Mouse (Mus musculus) left cerebral cortex, adult 8-10 months (tissue): ENCODE measurements around the gene Adamts6. TPM values are rescaled to one million over a fixed set of nuclear protein-coding genes. Genes with fewer than 3 reads are reported as not detected.
A peak's percentile ranks its signal among the peaks of the same experiment; 100 is the strongest.

Experiments used
- DNase-seq, 2 experiments: peaks; one replicate each; pipeline ENCODE4 v3.0.0; 2022; ENCODE audit warnings: low spot score in 2 of 2
- total RNA-seq, 4 experiments: library from RNA; stranded (reverse); gene quantifications; 2 replicates each; pipeline ENCODE4 v1.2.4; 2022

Gene Adamts6
- 1 to 10 TPM; 4.7 to 6.2 (median 5.8) TPM for total RNA-seq

DNA sequence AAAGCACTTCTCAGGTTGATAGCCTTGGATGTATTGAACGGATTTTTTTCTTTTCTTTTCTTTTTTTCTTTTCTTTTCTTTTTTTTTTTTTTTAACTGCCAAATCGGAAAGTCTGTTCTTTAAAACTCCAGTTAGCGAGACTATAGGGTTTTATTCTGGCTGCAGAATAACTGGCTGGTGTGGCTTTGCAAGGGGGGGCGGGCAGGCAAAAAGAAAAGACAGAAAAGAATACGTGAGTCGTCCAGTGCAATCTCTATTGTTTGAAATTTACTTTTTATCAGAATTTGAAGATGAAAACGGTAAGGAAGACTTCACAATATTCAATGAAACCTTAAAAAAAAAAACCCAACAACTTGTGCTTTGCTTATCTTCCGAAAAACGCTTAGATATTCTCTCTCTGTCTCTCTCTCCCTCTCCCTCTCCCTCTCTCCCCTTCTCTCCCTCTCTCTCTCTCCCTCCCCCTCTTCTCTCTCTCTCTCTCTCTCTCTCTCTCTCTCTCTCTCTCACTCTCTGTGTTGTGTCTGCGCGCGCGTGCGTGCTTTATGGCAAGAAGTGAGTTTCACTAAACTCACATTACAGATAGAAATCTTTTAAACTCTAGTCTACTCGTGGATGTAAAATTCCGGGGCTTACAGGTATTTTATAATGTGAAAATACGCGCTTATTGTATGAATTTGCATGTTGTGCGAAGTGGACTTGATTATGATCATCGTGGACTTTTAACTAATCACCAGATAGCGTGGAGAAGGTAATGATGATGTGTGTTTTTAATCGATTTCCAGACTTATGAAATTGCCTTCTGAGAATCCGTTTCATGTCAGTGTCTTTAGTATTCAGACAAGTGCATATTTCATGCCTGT, at the start of gene Adamts6:
Adamts6 (plus strand) TSS at position 470 of the 860 bp plus-strand sequence.
- no peak for DNase-seq

DNA sequence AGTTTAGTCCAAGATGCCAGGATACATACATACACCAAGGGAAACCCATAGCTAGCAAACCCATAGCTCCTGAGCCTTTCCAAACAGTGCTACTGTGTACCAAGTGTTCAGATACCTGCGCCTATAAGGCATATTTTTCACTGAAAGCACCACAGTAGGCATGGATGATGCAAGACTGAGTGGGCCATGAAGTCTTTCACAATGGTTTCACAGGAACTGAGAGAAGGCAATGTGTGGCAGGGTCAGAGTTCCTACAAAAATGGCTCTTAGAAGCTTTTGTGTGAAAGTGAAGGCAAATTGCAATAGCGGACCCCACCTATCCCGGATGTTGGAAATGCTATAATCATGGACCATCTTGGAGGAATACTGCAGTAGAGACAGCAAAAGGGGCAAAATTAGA, 28.6 kb upstream of the Adamts6 start:
- DNase-seq = no peak

DNA sequence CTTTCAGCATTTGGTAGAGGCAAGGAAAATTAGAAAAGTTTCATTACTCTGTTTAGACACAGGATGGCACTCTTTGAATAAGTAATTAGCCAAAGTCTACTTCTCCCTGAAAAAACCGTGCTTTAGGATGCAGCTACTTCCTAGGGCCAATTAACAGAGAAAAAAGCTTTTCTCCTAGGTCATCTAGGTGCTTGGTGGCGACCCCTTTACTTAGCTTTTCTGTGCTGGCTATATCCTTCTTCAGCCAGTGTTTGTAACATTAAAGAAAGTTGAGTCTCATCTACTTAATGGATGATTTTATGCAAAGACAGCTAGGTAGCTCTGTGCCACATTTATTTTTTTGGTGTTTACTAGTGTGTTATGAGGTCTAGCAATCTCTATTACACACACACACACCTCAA, 2.6 kb upstream of the Adamts6 start:
- DNase-seq = no peak

DNA sequence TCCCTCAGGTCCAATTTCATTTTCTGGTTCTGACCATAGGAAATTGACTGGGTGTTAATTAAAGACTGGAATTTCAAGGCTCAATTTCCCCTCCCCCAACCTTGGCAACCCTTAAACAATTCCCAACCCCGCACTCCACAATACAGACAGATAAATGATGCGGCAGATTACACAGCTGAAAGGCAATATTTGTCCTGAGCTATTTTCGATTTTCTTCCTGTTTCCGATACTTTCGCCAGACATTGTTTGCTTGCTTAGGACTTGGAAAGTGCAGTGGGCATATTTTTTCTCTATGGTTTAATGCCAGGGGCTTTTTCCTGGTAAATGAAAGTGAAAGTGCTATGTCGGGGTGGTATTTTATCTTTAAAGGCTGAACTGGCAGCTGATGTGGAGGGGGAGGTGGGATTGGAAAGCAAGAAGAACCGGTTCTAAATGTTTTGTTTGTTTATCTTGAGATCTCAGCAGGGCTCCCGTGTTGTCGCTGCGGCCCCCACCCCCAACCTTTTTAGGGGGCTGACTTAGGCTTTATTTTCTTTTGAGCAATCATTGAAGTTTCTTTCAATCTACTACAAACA, 1.8 kb upstream of the Adamts6 start:
- DNase-seq = peak in 1 of 2 experiments; percentile 21

DNA sequence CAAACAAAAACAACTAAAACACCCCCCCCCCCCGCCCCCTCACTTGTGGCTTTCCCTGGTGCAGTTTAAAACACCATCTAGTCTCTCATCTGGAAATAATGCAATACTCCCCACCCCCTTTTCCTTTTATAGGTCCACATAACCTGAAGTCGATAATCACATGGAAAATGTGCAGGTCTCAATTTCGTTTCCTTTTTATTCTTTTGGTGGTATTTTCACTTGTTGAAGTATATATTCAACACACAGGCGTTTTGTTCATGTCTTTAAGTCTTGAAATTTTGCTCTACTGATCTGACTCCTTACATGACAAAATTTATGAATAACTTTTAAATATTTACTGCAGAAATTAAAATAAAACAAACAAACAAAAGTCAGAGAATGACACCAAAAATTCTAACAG, 1.3 kb upstream of the Adamts6 start:
- DNase-seq = no peak

DNA sequence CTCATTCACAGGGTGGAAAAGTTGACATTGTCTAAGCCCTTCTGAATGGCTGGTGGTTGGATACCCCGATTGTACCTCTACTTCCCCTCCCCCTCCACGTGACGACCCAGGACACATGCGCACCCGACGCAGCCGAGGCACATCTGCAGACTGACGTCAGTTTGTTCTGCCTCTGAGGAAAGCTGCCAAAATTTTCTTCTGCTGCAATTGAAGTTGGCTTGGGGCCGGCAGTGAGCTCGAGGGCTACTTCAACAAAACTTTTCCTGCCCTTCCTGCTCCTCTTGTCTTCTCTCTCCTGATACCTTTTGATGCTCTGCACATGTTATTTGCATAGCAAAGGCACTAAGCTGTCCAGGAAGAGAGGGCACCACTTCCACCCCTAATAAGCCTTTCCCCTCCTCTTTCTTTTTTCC, 732 bp upstream of the Adamts6 start:
- DNase-seq = peak; percentile 60 to 83

DNA sequence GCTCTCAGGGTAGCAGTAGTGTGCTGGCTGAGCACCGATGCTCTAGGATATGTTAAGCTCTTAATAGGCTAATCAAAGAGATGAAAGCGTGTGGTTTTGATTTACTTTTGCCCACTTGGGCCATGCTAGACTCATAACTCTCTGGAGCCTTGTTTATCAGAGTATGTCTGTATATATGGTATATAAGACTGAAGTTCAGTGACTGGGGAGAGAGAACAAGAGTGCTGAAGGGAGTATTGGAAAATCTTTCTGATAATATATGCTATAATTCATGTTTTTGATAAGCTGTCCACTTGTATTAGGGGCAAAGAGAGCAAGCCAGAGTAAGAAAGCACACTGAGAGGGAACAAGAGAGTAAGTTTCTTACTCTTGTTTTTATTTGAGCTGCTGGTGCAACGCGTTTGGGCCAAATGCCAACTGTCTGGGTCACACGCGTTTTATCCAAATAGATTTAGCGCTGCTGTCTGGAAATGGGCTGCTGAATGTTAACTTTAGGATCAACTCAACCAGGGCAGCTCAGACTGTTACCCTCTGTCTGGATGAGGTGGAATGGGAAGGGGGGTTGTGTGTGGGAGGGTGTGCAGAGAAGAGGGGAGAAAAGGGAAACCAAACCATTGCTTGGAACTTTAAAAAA, 708 bp downstream of the Adamts6 start:
- no peak for DNase-seq

DNA sequence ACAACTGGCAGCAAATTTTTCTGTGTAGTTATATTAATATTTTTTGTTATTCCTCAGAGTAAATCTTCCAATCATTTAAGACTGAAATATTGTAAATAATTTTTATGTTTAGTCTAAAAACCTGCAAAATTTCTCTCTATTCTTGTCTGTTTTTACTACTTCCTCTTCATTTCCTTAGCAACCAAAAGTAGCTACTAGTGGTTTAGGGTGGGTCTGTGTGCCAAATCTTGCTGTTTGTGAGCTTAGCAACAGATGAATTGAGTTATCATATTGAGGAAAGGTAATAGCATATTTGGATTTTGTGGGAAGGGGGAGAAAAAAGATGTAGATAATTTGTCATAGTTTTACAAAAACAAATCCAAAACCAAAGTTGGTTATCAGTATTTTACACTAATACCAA, 1.5 kb downstream of the Adamts6 start:
- no peak for DNase-seq

DNA sequence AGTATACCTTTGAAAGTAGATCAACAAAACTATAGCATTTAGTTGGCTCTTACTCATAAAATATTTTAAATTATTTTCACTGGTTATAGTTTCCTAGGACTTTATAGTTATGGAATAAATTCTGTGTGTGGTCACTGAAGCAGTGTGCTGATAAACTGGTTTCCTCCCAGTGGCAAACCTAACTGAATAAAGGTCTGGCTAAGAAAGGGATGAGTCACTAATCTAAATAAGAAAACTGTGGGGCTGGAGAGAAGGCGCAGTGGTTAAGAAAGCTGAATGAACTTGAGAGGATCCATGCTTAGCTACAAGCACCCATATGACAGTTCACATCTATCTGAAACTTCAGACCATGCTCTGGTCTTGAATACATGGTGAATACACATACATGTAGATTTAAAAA, 7.8 kb downstream of the Adamts6 start:
- no peak for DNase-seq

DNA sequence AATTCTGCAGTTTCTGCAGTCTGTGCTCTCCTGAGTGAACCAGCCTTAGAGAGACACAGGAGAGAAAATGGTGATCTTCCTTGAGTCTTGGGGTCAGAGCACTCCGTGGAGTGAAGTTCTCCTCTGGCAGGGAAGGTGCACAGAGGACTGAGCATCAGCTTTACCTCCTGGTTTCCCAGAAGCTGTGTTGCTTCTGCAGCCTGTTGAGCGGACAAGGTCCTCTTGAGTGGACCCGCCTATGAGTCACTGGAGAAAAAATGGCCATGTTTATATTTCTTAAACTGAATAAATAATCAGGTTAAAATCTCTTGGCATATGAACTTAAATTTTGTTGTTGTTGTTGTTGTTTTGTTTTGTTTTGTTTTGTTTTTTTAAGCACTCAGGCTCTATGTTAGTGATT, 41.7 kb downstream of the Adamts6 start:
- no peak for DNase-seq

DNA sequence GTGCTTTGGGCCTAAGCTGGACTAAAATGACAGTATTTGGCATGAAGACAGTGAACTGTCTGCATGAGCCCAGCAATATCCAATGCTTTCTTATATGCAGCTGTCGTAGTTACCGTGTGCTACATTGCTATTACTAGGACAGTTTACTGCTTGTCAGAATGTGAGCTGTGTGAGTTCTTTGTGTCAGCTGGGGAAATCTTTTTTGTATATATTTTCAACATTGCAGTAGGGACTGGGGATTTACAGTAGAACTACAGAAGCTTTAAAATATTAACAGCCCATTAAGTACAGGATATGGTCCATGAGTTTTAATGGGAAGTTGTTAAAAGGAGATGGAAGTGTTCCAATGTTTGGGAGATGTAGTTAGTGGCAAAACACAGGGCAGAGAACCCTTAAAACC, 42.1 kb downstream of the Adamts6 start:
- no peak for DNase-seq

DNA sequence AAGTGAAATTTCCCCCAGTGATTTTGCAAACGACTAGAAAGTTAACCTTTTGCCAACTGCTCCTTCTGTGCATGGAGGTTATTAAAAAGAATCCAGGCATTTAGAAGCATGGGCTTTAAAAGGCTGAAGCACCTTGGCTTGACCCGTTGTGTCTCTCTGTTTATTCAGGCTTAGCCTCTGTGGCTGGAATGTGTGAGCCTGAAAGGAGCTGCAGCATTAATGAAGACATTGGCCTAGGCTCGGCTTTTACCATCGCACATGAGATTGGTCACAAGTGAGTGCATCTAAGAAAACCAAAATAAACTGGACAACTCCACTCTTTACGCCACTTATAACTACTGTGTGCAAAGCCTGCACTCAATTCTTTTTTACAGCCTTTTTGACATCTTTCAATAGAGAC, 65.0 kb downstream of the Adamts6 start:
- no peak for DNase-seq

DNA sequence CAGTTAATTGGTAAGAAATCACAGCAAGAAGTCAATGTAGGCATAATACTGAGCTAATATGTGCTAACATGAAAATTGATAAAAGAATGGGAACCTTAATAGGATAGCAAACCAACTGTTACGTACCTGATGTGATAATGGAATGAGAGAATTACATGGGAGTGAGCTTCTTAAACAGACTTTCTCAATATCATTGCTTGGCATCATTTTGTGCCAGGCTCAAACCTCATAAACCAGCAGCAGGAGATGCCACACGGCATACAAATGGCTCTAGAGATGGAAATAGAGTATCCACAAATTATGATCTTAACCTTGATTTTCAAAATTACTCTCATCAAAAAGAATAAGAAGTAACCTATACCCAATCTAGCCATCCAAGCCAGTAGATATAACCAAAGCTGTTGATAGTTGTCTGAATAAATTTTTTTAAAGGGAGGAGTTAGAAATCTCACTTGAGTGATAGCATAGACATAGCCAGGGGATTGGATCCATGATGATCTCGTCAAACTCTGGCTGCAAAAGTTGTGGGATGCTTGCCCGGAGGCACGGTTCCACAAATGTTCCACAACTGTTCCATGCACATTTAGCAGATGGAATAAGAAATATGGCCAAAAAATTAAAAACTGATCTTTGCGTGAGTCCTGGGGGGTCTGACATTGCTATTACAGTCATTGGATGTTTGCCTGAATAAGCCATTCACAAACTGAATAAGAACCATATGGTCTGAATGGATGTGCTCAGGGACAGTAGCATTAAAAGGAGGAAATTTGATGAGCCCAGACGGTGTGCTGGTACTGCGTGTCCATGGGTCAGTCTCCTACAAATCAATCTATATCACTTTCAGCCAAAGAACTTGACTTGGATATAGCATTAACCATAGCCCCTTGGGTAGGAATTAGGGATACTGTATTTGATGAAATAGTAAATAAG, 106.1 kb downstream of the Adamts6 start:
- no peak for DNase-seq

DNA sequence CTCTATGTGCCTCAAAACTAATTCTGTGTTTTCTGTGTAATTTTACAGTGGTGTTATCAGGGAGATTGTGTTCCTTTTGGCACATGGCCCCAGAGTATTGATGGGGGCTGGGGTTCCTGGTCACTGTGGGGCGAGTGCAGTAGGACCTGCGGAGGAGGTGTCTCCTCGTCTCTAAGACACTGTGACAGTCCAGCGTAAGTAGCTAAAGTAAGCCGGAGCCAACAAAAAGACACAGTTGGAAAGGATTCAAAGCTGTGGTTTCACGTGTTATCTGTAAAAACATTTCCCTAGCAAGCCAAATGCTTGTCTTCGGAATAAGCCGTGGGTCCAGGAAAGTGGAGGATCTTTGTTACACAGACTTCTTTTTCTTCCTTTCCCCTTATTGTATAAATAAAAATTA, 110.2 kb downstream of the Adamts6 start:
- DNase-seq = no peak

DNA sequence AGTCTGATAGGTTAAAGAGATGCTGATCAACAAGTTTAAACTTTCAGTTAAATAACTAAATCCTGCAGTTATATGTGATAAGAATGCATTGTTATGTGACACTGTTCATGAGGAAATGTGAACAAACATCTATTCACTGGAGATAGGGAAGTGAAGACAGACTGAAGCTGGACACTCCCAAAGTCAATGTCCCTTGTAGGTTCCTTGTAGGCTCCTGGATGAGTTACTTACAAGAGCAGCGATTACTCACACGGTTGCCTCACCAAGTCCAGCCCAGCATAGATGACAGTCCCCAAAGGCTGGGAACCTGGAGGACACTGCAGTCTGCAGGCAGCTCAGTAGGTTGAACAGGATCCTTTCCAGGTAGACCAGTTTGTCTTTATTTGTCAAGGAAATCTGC, 145.1 kb downstream of the Adamts6 start:
- no peak for DNase-seq

DNA sequence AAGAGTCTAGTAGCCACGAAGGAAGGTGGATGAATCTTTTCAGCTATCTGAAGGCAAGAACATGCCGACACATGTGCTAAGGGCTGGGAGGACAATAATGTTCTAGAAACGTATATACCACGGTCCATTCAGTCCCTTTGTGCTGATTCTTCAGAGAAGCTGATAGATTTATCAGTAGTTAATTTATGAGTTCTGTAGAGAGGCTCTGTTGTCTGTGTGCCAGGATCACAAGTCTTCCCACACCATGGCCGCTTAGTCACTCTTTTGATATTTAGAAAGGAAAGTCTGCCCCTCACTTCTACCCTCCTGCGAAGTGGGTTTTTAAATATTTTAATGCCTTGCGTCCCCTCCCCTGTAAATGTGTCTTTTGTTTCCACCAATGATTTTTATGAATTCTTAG, 154.9 kb downstream of the Adamts6 start:
- DNase-seq = no peak

DNA sequence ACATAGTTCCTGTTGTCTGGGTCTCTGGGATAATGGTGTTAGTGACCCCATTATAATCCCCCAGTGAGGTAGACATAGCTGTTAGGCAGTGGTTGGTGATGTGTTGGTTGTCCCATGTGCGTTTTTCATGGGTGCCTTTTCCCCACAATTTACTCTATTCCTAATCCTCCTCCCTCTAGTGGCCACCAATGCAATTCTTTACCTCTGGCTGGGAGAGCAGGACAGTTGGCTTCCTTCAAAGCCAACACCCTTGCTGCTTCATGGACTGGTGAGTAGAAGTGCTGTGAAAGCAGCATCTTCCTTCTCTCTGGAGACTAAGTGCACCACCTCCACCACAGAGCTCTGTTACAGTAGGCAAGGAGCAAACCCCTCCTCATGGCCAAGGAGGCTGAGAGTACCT, 157.8 kb downstream of the Adamts6 start:
- DNase-seq = no peak

DNA sequence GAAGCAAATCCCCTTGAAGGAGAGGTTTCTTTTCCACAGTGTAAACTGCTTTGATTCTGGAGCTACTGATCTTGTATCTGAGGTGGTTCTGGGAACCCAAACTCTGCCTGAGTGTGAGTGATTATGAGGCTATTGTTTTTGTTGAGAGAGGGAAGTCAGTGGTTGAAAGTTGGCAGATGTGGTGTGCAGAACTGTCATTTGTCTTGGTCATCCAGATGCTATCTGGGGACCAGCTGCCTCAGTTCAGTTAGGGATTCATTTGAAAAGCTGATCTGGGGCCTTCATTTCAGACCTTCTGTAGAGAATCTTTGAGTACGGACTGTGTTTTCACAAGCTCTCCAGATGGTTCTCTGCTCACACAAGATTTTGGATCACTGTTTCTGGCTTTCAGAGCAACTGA, 159.3 kb downstream of the Adamts6 start:
- no peak for DNase-seq

DNA sequence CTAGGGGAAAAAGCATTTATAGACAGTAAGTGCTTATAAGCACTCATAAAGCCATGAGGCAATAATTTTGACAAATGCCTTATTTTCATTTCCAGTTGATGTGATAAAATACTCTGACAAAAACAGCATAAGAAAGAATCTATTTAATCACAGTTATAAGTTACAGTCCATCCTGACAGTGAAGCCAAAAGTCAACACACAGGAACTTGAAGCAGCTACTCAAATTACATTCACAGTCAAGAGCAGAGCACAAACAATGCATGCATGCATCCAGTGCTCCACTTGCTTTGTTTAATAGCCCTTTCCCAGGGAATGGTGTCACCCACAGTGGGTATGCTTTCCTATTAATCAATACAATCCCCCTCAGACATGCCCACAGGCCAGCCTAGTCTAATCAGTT, 159.8 kb downstream of the Adamts6 start:
- DNase-seq = no peak

DNA sequence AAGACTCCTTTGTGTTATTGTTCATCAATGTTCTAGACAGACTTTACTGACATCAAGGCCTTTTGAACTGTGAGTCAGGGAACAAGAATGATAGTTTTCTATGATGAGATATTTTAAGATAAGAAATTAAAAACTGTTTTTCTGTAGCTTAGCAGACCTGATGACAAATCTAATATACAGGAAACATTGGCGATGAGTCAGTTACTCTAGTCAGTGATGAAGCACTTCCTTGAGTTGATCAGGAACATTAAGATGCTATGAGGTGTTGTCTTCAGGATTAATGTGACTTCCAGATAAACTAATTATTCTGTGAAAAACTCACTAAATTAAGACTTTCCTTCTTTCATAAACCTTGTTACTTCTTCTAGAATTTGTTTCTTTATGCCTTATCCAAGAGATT, 160.7 kb downstream of the Adamts6 start:
- no peak for DNase-seq

DNA sequence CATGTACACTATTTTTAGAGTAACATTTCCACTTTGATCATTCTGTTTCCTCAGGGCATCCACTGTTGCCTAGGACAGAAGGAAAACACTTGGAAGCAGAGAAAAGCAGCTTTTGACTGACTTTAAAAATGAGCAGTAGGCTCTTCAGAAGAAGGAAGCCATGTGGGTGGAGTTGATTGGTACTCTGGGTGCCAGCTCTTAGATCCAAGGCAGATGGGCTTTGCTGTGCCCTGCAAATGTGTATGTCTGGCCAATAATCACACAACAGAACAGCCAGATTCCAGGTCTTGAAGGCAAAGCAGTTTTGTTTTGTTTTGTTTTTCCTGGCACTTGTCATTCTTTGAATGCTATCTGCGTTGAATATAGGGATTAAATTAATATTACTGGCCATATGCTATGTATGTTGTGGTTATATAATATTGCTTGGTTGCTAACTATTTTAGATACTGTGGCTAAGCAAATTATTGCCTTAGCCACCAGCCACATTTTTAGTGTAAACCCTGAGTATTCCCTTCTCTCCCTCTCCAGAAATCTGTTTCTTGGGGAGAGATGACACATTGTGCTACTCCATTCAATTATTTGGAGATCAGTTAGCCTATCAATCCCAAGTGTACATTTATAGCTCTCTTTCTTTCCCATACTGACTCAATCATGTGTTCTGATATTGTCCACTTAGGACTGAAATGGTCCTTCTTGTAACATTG, 165.8 kb downstream of the Adamts6 start:
- no peak for DNase-seq
